Mouse (Mus musculus): ENCODE measurements around the gene Mrpl4. TPM values are rescaled to one million over a fixed set of nuclear protein-coding genes. Genes with fewer than 3 reads are reported as not detected.
"Not testable (repeated sequence)": the region's sequence is repeated elsewhere in the genome, so short reads cannot be mapped to it uniquely, and the experiment has no call there.

The Mrpl4 gene
- total RNA-seq, 2 experiments from 2014 or later = 63.8 to 64.6 TPM

DNA sequence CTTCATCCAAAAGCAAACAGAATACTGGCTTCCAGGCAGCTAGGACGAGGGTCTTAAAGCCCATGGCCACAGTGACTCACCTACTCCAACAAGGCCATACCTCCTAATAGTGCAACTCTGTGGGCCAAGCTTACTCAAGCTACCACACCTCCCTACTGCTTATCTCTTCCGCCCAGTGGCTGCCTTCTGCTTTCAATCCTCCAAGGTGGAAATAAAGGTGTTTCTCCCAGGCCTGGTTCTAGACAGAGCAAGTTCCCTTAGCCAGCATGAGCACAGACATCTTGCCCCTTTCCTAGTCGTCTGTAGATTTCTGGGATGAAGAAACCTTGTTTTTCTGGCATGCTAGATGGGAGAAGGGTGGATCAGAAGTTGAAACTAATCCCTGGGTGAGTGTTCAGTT lies 37.2 kb downstream of the Mrpl4 start:
- peak overlapping the region; percentile 79 for H3K27ac ChIP-seq
- no peak overlapping the region for H3K4me3 ChIP-seq
- no peak for DNase-seq (ENCODE audit: low spot score in 2 of 2)
- no peak for TF ChIP-seq CTCF (conservative IDR thresholded peaks at IDR 0.05)

DNA sequence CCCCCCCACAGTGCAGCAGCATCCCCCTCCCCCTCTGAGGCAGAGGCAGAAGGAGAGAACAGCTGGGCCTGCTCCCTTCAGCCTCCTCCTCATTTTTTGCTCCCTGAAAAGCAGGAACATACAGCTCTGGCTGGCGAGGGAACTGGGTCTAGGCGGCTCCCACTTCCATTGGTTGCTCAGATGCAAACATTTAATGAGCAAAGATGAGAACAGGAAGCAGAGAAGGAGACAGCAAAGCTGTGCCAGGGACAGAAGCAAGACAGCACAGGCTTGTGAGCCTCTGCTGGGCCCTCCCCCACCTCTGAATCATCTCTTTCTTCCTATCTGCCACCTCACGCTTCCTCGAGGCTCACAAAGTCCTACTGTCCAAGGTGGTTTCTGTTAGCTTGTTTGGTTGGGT lies 38.8 kb downstream of the Mrpl4 start:
- TF ChIP-seq CTCF (conservative IDR thresholded peaks at IDR 0.05) = no peak

DNA sequence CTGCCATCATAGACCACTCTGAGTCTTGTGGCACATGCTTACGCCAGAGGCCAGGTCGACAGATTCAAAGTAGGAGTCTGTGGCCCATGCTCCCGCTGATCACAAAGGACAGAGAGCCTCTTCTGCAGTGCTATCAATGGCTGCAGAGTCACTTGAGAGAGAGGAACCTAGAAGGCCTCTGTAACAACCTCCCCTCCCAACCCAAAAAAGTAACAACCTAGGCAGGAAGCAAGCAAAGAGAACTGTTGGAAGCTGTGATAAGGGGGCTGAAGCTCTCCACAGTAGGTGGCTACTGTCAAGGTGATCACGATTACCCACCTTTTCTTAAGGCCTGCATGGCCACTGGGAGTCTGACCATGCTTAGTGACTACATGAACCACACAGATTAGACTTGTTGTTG lies 41.0 kb downstream of the Mrpl4 start:
- TF ChIP-seq CTCF (conservative IDR thresholded peaks at IDR 0.05) = no peak
- no peak overlapping the region for H3K27ac ChIP-seq
- no peak overlapping the region for H3K4me3 ChIP-seq
- DNase-seq (ENCODE audit: low spot score in 2 of 2) = no peak

More for the DNA sequence above, 38.8 kb downstream of the Mrpl4 start:
- Histone ChIP-seq H3K4me3 (no peak overlapping the region), H3K27ac (peak overlapping the region; percentile 89)
- peak; percentile 73 to 91 for DNase-seq (ENCODE audit: low spot score in 2 of 2)

DNA sequence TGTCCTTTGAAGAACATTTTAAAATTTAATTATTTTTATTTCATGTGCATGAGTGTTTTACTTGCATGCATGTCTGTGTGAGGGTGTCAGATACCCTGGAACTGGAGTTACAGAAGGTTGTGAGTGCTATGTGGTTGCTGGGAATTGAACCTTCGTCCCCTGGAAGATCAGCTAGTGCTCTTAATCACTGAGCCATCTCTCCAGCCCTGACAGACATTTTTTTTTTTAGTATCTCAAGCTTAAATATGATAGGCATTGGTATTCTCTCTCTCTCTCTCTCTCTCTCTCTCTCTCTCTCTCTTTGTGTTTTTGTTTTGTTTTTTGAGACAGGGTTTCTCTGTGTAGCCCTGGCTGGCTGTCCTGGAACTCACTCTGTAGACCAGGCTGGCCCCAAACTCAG lies 42.2 kb downstream of the Mrpl4 start:
- DNase-seq (ENCODE audit: low spot score in 2 of 2); H3K27ac ChIP-seq; H3K4me3 ChIP-seq: not testable (repeated sequence)

- no peak for TF ChIP-seq CTCF (conservative IDR thresholded peaks at IDR 0.05)
- Histone ChIP-seq H3K4me3 (no peak overlapping the region), H3K27ac (no peak overlapping the region)
- no peak for DNase-seq (ENCODE audit: low spot score in 2 of 2)
Observed at GRCm38 (mm10) chr9:21045235-21045634, 42.7 kb downstream of the Mrpl4 start.

- TF ChIP-seq CTCF (conservative IDR thresholded peaks at IDR 0.05) = no peak
- Histone ChIP-seq H3K27ac (no peak overlapping the region), H3K4me3 (no peak overlapping the region)
- DNase-seq (ENCODE audit: low spot score in 2 of 2) = no peak
Observed at GRCm38 (mm10) chr9:21051578-21051977, 49.0 kb downstream of the Mrpl4 start.

Small RNA genes lying within 50 kb of the gene (microRNA-seq; reads per million reads assigned to microRNA genes)
- gene Mir1900 = 0 reads per million in 2 experiments

Other genes with a start within 250 kb of the Mrpl4 start
- gene Col5a3, start 187.7 kb upstream of the Mrpl4 start, total RNA-seq (2021) = 1 to 10 TPM; 1.6 to 1.8 TPM
- not detected for gene Rdh8, start 184.2 kb upstream of the Mrpl4 start, total RNA-seq (2021)
- 10 to 100 TPM; 77.6 to 85.9 TPM for gene A230050P20Rik, start 134.1 kb upstream of the Mrpl4 start, total RNA-seq (2021)
- gene Angptl6, start 123.0 kb upstream of the Mrpl4 start, total RNA-seq (2021) = 10 to 100 TPM in 1 of 2 experiments, 1 to 10 TPM in 1; 8.9 to 10.3 TPM
- 10 to 100 TPM; 27.5 to 27.6 TPM for gene Ppan, start 114.6 kb upstream of the Mrpl4 start, total RNA-seq (2021)
- 100 to 1,000 TPM; 122 to 131 TPM for gene Eif3g, start 104.1 kb upstream of the Mrpl4 start, total RNA-seq (2021)
- gene Dnmt1, start 42.9 kb upstream of the Mrpl4 start, total RNA-seq (2021) = 10 to 100 TPM; 34.5 to 36.2 TPM
- gene S1pr2, start 26.0 kb upstream of the Mrpl4 start, total RNA-seq (2021) = 1 to 10 TPM; 1.1 to 1.6 TPM
- gene Icam1, start 13.2 kb downstream of the Mrpl4 start, total RNA-seq (2021) = 1 to 10 TPM; 2.6 to 2.8 TPM
- under 1 TPM; 0.83 to 0.84 TPM for gene Icam4, start 26.6 kb downstream of the Mrpl4 start, total RNA-seq (2021)
- gene Icam5, start 29.3 kb downstream of the Mrpl4 start, total RNA-seq (2021) = 100 to 1,000 TPM; 363 to 382 TPM
- gene Zglp1, start 64.4 kb downstream of the Mrpl4 start, total RNA-seq (2021) = under 1 TPM in 1 of 2 experiments, not detected in 1; 0.71 TPM
- 1 to 10 TPM in 1 of 2 experiments, under 1 TPM in 1; 0.74 to 2.7 TPM for gene Gm49373, start 70.4 kb downstream of the Mrpl4 start, total RNA-seq (2021)
- 10 to 100 TPM; 61.1 to 62.0 TPM for gene Fdx1l, start 70.9 kb downstream of the Mrpl4 start, total RNA-seq (2021)
- 1 to 10 TPM; 2.9 to 3.8 TPM for gene Gm38431, start 89.3 kb downstream of the Mrpl4 start, total RNA-seq (2021)
- 10 to 100 TPM; 34.5 to 36.5 TPM for gene Raver1, start 89.3 kb downstream of the Mrpl4 start, total RNA-seq (2021)
- gene Tyk2, start 128.5 kb downstream of the Mrpl4 start, total RNA-seq (2021) = 10 to 100 TPM; 16.8 to 21.5 TPM
- 100 to 1,000 TPM; 144 to 150 TPM for gene Cdc37, start 147.2 kb downstream of the Mrpl4 start, total RNA-seq (2021)
- 10 to 100 TPM; 86.6 to 89.3 TPM for gene Pde4a, start 163.0 kb downstream of the Mrpl4 start, total RNA-seq (2021)
- 10 to 100 TPM; 56.7 to 60.6 TPM for gene Keap1, start 236.6 kb downstream of the Mrpl4 start, total RNA-seq (2021)
- 10 to 100 TPM; 10.6 to 10.9 TPM for gene S1pr5, start 245.7 kb downstream of the Mrpl4 start, total RNA-seq (2021)